Mouse (Mus musculus) CH12.LX (cell line): Measurements from ENCODE around the gene Klhl32. TPM values are rescaled to one million over a fixed set of nuclear protein-coding genes. Genes with fewer than 3 reads are reported as not detected.
"Not testable (repeated sequence)": the region's sequence is repeated elsewhere in the genome, so short reads cannot be mapped to it uniquely, and the experiment has no call there.

ENCODE experiments used
- DNase-seq: peaks from one replicate; pipeline ENCODE4 v3.0.0-alpha.2; 2013; ENCODE audit errors: extremely low read depth
- H3K27ac ChIP-seq: 2 replicates; pipeline ENCODE4 v1.5.1; 2012; ENCODE audit warnings: low read depth, mild to moderate bottlenecking, control low read depth, moderate library complexity; ENCODE audit not compliant: insufficient read depth
- H3K27me3 ChIP-seq: replicated peaks from 2 replicates; pipeline ENCODE3; 2012; ENCODE audit warnings: inconsistent platforms
- H3K36me3 ChIP-seq, 2 experiments: replicated peaks in 1 of 2; 2 replicates each; pipeline versions ENCODE3 to v1.6.1; 2012; ENCODE audit warnings: inconsistent platforms in 1 of 2, low read length in 1 of 2, mild to moderate bottlenecking in 1 of 2, mixed read lengths in 1 of 2, moderate library complexity in 1 of 2; ENCODE audit not compliant: control insufficient read depth in 1 of 2, insufficient read depth in 1 of 2
- H3K4me1 ChIP-seq, 2 experiments: 2 replicates each; pipeline ENCODE4 v1.6.1; 2012; ENCODE audit warnings: inconsistent platforms in 1 of 2, moderate library complexity in 1 of 2; ENCODE audit not compliant: insufficient read depth in 2 of 2, control insufficient read depth in 1 of 2
- H3K4me2 ChIP-seq: 2 replicates; pipeline ENCODE4 v1.6.1; 2012; ENCODE audit warnings: low read depth, mild to moderate bottlenecking, control low read depth; ENCODE audit not compliant: poor library complexity, insufficient read depth, severe bottlenecking
- H3K4me3 ChIP-seq, 3 experiments: fragments of 150-350 bp in 1 of 3; sonication (generic) in 1 of 3; replicated peaks in 1 of 3; 2 replicates each; pipeline versions ENCODE3 to v1.5.1; 2011 to 2012; ENCODE audit warnings: low read depth in 2 of 3, low read length in 2 of 3, mild to moderate bottlenecking in 2 of 3, moderate library complexity in 2 of 3, control low read depth in 1 of 3, improper control_type of control experiment in 1 of 3, inconsistent platforms in 1 of 3, mixed read lengths in 1 of 3; ENCODE audit not compliant: poor library complexity in 1 of 3
- H3K79me2 ChIP-seq: replicated peaks from 2 replicates; pipeline ENCODE4 v1.6.1; 2012; ENCODE audit warnings: mild to moderate bottlenecking, moderate library complexity; ENCODE audit not compliant: control insufficient read depth, poor library complexity, insufficient read depth, severe bottlenecking; ENCODE audit errors: extremely low read depth
- H3K9ac ChIP-seq: 2 replicates; pipeline ENCODE4 v1.6.1; 2012; ENCODE audit warnings: low read depth, mild to moderate bottlenecking, control low read depth, moderate library complexity; ENCODE audit not compliant: insufficient read depth
- H3K9me3 ChIP-seq: replicated peaks from 2 replicates; pipeline ENCODE3; 2012; ENCODE audit warnings: low read length, inconsistent platforms, mixed read lengths
- EP300 ChIP-seq: IDR thresholded peaks from 2 replicates; pipeline ENCODE4 v1.6.1; 2011; ENCODE audit warnings: low read length, improper control_type of control experiment
- HCFC1 ChIP-seq: IDR thresholded peaks from 2 replicates; pipeline ENCODE4 v1.6.1; 2012; ENCODE audit warnings: low read depth, mild to moderate bottlenecking, inconsistent platforms, low read length, improper control_type of control experiment
- MAFK ChIP-seq: IDR thresholded peaks from 2 replicates; pipeline ENCODE4 v1.6.1; 2011; ENCODE audit warnings: low read length, improper control_type of control experiment; ENCODE audit not compliant: insufficient replicate concordance
- MYC ChIP-seq: IDR thresholded peaks from 2 replicates; pipeline ENCODE4 v1.6.1; 2011; ENCODE audit warnings: low read depth, mild to moderate bottlenecking, improper control_type of control experiment, low read length
- POLR2A ChIP-seq: IDR thresholded peaks from 2 replicates; pipeline ENCODE4 v1.6.1; 2011; ENCODE audit warnings: low read depth, mild to moderate bottlenecking, improper control_type of control experiment, low read length
- TBP ChIP-seq: conservative IDR thresholded peaks from 2 replicates; pipeline ENCODE4 v1.6.1; 2011; ENCODE audit warnings: low read depth, low read length, improper control_type of control experiment
- USF2 ChIP-seq: conservative IDR thresholded peaks from 2 replicates; pipeline ENCODE4 v1.6.1; 2011; ENCODE audit warnings: low read depth, low read length, improper control_type of control experiment
- ZNF384 ChIP-seq: IDR thresholded peaks from 2 replicates; pipeline ENCODE4 v1.6.1; 2012; ENCODE audit warnings: low read depth, low read length, improper control_type of control experiment, inconsistent platforms
- dilution Hi-C: fragments of 300-500 bp; cut with MboI; formaldehyde crosslinking; loops from 2 replicates; pipeline ENCODE4 v1.14.3; 2020; ENCODE audit warnings: low sequenced_read_pairs; ENCODE audit not compliant: extremely low pct_unique_long_range_greater_than_20kb, extremely low pct_ligation_motif_present
- in situ Hi-C: fragments of 300-500 bp; cut with MboI; formaldehyde crosslinking; loops from 3 replicates; pipeline ENCODE4 v1.14.3; 2019; ENCODE audit warnings: low sequenced_read_pairs, low pct_ligation_motif_present, low pct_unique_long_range_greater_than_20kb, mixed read lengths
- polyA plus RNA-seq: library from polyadenylated mRNA; unstranded; fragments of >175 nt; gene quantifications from 2 replicates; pipeline ENCODE4 v1.2.1, GENCODE M21; 2012; ENCODE audit warnings: low read depth; ENCODE audit not compliant: insufficient read length
- total RNA-seq, 2 experiments: library from RNA; depleted of rRNA; stranded (reverse); fragments of 300-350 nt in 1 of 2; fragments of >200 nt in 1 of 2; gene quantifications; 2 replicates each; pipeline ENCODE4 v1.2.3; 2012 to 2014

Gene Klhl32
- total and polyA plus RNA-seq, 3 experiments = 0.55 to 1.1 (median 0.60) TPM

- no peak overlapping the region for H3K9ac ChIP-seq
- H3K9me3 ChIP-seq = peaks cover 4% of the 10 kb centered on the region
- peaks cover 11% of the 10 kb centered on the region for H3K79me2 ChIP-seq
- no peak overlapping the region for H3K4me2 ChIP-seq
- dilution Hi-C loops (no loop called here), in situ Hi-C loops (loop anchor here (5.0 kb wide), 1 partner anchor 177 kb away; no protein-coding TSS in a partner anchor)
- no peak overlapping the region for H3K27ac ChIP-seq
- H3K27me3 ChIP-seq = no peaks in the 10 kb centered on the region
- DNase-seq = no peak
- H3K4me3 ChIP-seq = no peak overlapping the region
- no peaks in the 10 kb centered on the region for H3K4me1 ChIP-seq
- TF ChIP-seq ZNF384 = peak; percentile 75
- no peak for TF ChIP-seq USF2
- no peak for TF ChIP-seq TBP
- TF ChIP-seq, all 38 proteins: peak for 1
- no peaks in the 10 kb centered on the region for H3K36me3 ChIP-seq
These were observed 43.7 kb upstream of the Klhl32 start for GRCm38 (mm10) chr4:24894625-24895024.

GRCm38 (mm10) chr4:24892293-24892692 lies 41.4 kb upstream of the Klhl32 start:
- H3K27me3 ChIP-seq, dilution Hi-C loops, in situ Hi-C loops, H3K9me3 ChIP-seq, H3K4me3 ChIP-seq, H3K4me2 ChIP-seq, H3K79me2 ChIP-seq, H3K27ac ChIP-seq, H3K4me1 ChIP-seq, DNase-seq, H3K36me3 ChIP-seq, H3K9ac ChIP-seq: not testable (repeated sequence)

- H3K4me1 ChIP-seq, DNase-seq, H3K4me3 ChIP-seq, H3K9me3 ChIP-seq, in situ Hi-C loops, H3K27me3 ChIP-seq, dilution Hi-C loops, H3K9ac ChIP-seq, H3K4me2 ChIP-seq, H3K27ac ChIP-seq, H3K79me2 ChIP-seq, H3K36me3 ChIP-seq: not testable (repeated sequence)
These were observed 38.5 kb upstream of the Klhl32 start for GRCm38 (mm10) chr4:24889386-24889785.

GRCm38 (mm10) chr4:24869230-24869629 lies 18.3 kb upstream of the Klhl32 start:
- peaks cover 3 to 5% of the 10 kb centered on the region in 2 experiments; a peak in 3 of 4 replicates for H3K4me1 ChIP-seq
- no peak overlapping the region for H3K4me3 ChIP-seq
- no peak for DNase-seq
- in situ Hi-C loops = no loop called here
- H3K79me2 ChIP-seq = no peaks in the 10 kb centered on the region
- H3K27me3 ChIP-seq = no peaks in the 10 kb centered on the region
- dilution Hi-C loops = no loop called here
- no peaks in the 10 kb centered on the region for H3K36me3 ChIP-seq
- no peak overlapping the region for H3K27ac ChIP-seq
- H3K9me3 ChIP-seq = no peaks in the 10 kb centered on the region
- TF ChIP-seq HCFC1 = no peak
- no peak for TF ChIP-seq ZNF384
- no peak for TF ChIP-seq EP300
- no peak for TF ChIP-seq MYC
- no peak for TF ChIP-seq POLR2A
- TF ChIP-seq MAFK = no peak
- H3K9ac ChIP-seq = no peak overlapping the region
- no peak overlapping the region for H3K4me2 ChIP-seq
